Mouse (Mus musculus): ENCODE measurements around the gene Dennd5b. TPM values are rescaled to one million over a fixed set of nuclear protein-coding genes. Genes with fewer than 3 reads are reported as not detected.

Gene Dennd5b
- total and polyA plus RNA-seq, 3 experiments = 0.65 to 1.3 TPM; not detected in 1

DNA sequence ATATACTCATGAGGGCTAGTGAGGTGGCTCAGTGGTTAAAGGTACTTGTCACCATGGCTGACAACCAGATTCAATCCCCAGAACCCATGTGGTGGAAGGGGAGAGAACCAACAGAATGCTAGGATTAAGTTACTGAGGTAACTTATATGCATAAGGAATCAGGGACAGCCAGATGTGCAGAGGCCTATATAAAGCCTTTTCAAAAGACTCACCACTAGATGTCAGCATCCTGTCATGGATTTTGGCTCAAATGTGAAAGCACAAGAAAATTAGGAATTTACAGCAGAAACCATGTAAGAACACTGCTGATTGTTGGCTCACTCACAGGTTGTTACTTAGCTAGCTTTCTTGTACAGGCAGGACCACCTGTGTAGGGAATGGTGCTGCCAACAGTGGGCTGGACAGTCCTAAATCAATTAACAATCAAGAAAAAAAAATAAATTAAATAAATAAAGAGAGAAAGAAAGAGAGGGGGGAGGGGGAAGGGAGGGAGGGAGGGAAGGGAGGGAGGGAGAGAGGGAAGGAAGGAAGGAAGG lies 90.6 kb downstream of the Dennd5b start (continued):
- no peak for TF ChIP-seq RCOR1 (IDR thresholded peaks at IDR 0.05; ENCODE audit: low read depth, low read length)
- TF ChIP-seq USF2 (IDR thresholded peaks at IDR 0.05; ENCODE audit: borderline replicate concordance in 1 of 2, insufficient read depth in 1 of 2, low read depth in 1 of 2, low read length in 2 of 2) = no peak
- TF ChIP-seq USF1 (IDR thresholded peaks at IDR 0.05; ENCODE audit: low read depth, low read length) = no peak
- no peak for TF ChIP-seq TCF12 (IDR thresholded peaks at IDR 0.05; ENCODE audit: low read depth, low read length)
- no peak for TF ChIP-seq MEF2A (IDR thresholded peaks at IDR 0.05; ENCODE audit: extremely low read depth, insufficient replicate concordance, low read depth, low read length, poor library complexity, severe bottlenecking)
- TF ChIP-seq ETS1 (IDR thresholded peaks at IDR 0.05; ENCODE audit: low read depth, low read length) = no peak
- no peak for TF ChIP-seq ELF1 (IDR thresholded peaks at IDR 0.05; ENCODE audit: low read depth, low read length)
- no peak for TF ChIP-seq MAX (IDR thresholded peaks at IDR 0.05; ENCODE audit: low read length)
- no peak for TF ChIP-seq POLR2AphosphoS2 (IDR thresholded peaks at IDR 0.05; ENCODE audit: low read length)
- no peak for TF ChIP-seq MXI1 (IDR thresholded peaks at IDR 0.05; ENCODE audit: low read depth, low read length)
- peak; percentile 76 for TF ChIP-seq RAD21 (IDR thresholded peaks at IDR 0.05; ENCODE audit: low read depth, low read length)

GRCm38 (mm10) chr6:149005009-149005408 lies 96.5 kb downstream of the Dennd5b start:
- no peaks in the 10 kb centered on the region for H3K9me3 ChIP-seq (replicated peaks; ENCODE audit: insufficient read depth, low read length)
- no peaks in the 10 kb centered on the region for H3K36me3 ChIP-seq (ENCODE audit: control insufficient read depth in 1 of 2, insufficient read depth in 2 of 2, low read length in 2 of 2)
- H3K9ac ChIP-seq (ENCODE audit: control insufficient read depth, low read depth, low read length, poor library complexity, severe bottlenecking) = no peak overlapping the region
- H3K27me3 ChIP-seq (ENCODE audit: control insufficient read depth in 1 of 2, insufficient read depth in 2 of 2, low read length in 2 of 2) = peaks cover 3 to 6% of the 10 kb centered on the region in 2 experiments
- H3K4me3 ChIP-seq (ENCODE audit: control insufficient read depth in 1 of 2, insufficient read depth in 1 of 2, low read depth in 2 of 2, low read length in 2 of 2) = no peak overlapping the region
- no peak for TF ChIP-seq GABPA (IDR thresholded peaks at IDR 0.05; ENCODE audit: low read depth, low read length)
- TF ChIP-seq MEF2A (IDR thresholded peaks at IDR 0.05; ENCODE audit: extremely low read depth, insufficient replicate concordance, low read depth, low read length, poor library complexity, severe bottlenecking) = no peak
- no peak for TF ChIP-seq USF1 (IDR thresholded peaks at IDR 0.05; ENCODE audit: low read depth, low read length)
- TF ChIP-seq MAX (IDR thresholded peaks at IDR 0.05; ENCODE audit: low read length) = no peak
- TF ChIP-seq HCFC1 (IDR thresholded peaks at IDR 0.05; ENCODE audit: low read depth, low read length) = no peak
- no peak for TF ChIP-seq POLR2A (IDR thresholded peaks at IDR 0.05; ENCODE audit: control insufficient read depth in 1 of 2, insufficient read depth in 1 of 2, low read depth in 1 of 2, low read length in 2 of 2, poor library complexity in 1 of 2)
- no peak for TF ChIP-seq EP300 (IDR thresholded peaks at IDR 0.05; ENCODE audit: low read depth in 1 of 2, low read length in 2 of 2)
- no peak for TF ChIP-seq NRF1 (IDR thresholded peaks at IDR 0.05; ENCODE audit: insufficient read depth, low read depth, low read length, poor library complexity, severe bottlenecking)
- no peak for TF ChIP-seq RAD21 (IDR thresholded peaks at IDR 0.05; ENCODE audit: low read depth, low read length)
- no peak for TF ChIP-seq MYB (IDR thresholded peaks at IDR 0.05; ENCODE audit: low read depth, low read length)
- TF ChIP-seq MAFK (IDR thresholded peaks at IDR 0.05; ENCODE audit: borderline replicate concordance, low read depth, low read length) = no peak
- no peak for TF ChIP-seq POLR2AphosphoS2 (IDR thresholded peaks at IDR 0.05; ENCODE audit: low read length)
- no peak for TF ChIP-seq MXI1 (IDR thresholded peaks at IDR 0.05; ENCODE audit: low read depth, low read length)
- no peak for TF ChIP-seq TCF12 (IDR thresholded peaks at IDR 0.05; ENCODE audit: low read depth, low read length)
- no peak for TF ChIP-seq TAL1 (IDR thresholded peaks at IDR 0.05; ENCODE audit: low read length)
- TF ChIP-seq ELF1 (IDR thresholded peaks at IDR 0.05; ENCODE audit: low read depth, low read length) = no peak
- TF ChIP-seq USF2 (IDR thresholded peaks at IDR 0.05; ENCODE audit: borderline replicate concordance in 1 of 2, insufficient read depth in 1 of 2, low read depth in 1 of 2, low read length in 2 of 2) = no peak
- no peak for TF ChIP-seq JUND (IDR thresholded peaks at IDR 0.05; ENCODE audit: low read depth, low read length)
- no peaks in the 10 kb centered on the region for H3K79me2 ChIP-seq (ENCODE audit: control insufficient read depth, insufficient read depth, low read length, poor library complexity)
- no peaks in the 10 kb centered on the region for H3K4me1 ChIP-seq (ENCODE audit: control insufficient read depth in 1 of 2, insufficient read depth in 2 of 2, low read length in 2 of 2)
- no peak overlapping the region for H3K27ac ChIP-seq (ENCODE audit: control insufficient read depth, low read depth, low read length)
- DNase-seq (ENCODE audit: low read depth, low spot score) = no peak

All from MEL (cell line).